Mouse (Mus musculus): ENCODE results near the gene Zfp286. TPM values are rescaled to one million over a fixed set of nuclear protein-coding genes. Genes with fewer than 3 reads are reported as not detected.

The Zfp286 gene
- polyA plus RNA-seq (2014; fragmentation: Nextera tagmentation; extraction: Ambion mirVana): 8.4 and 13.9 TPM in 2 replicates

DNA sequence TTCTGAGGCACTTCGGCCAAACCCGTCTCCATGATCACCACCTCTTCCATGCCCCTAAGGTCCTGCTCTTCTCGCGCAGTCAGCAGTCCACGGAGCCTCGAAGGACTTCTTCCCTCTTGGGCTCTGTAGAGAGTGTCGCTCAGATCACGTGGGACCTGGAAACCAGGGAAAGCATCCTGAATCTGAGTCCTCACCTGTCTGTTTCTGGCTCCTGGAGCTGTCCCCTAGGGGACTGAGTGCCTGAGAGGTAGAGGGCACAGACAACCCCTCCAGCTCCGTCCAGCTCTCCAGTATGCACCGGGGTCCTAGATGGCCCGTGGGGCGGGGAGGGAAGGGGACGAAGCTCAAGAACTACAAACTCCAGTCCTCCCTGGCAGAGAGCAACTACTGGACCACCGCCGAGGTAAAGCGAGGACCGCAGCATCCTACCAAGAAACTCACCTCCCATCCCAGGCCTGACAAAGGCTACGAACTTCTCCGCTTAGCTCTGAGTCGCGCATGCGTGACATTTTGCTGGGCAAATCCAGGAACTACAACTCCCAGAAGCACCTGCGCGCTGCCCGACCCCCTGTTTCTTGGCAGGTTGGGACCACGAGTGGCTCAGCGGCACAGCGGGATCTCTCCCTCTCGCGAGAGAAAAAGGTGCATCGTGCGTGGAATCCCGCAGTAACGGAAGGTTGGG is at the start of gene Zfp286:
Gene Zfp286 (minus strand): TSS at position 528 of the 682 bp plus-strand sequence.
- WGBS: 6% methylated on average over 34 of the region's 34 CpGs
- Histone ChIP-seq H3K9ac (ENCODE audit: low read length) (peak within 1 kb of the TSS; percentile 78), H3K9me3 (ENCODE audit: control insufficient read depth, low read length) (no peaks in the 10 kb centered on the region), H3K36me3 (ENCODE audit: control insufficient read depth, insufficient read depth, low read length) (peaks cover 17% of the 10 kb centered on the region), H3K27me3 (ENCODE audit: control insufficient read depth, insufficient read depth, low read length) (no peaks in the 10 kb centered on the region), H3K4me3 (ENCODE audit: control insufficient read depth in 1 of 2, insufficient read depth in 1 of 2, low read depth in 1 of 2, low read length in 2 of 2) (peak within 1 kb of the TSS; percentile 70 to 73), H3K4me1 (ENCODE audit: control insufficient read depth in 2 of 2, insufficient read depth in 2 of 2, low read length in 2 of 2) (peaks cover 4 to 6% of the 10 kb centered on the region in 2 experiments; a peak in 2 of 4 replicates), H3K27ac (replicated peaks in 1 of 2; ENCODE audit: control insufficient read depth in 1 of 2, insufficient read depth in 1 of 2, low read depth in 2 of 2, low read length in 2 of 2) (0 out of 4 replicates have a peak within 1 kb of the TSS, but pooled peaks of 1 of the 2 experiments have one; percentile 17), H3K4me2 (ENCODE audit: low read length) (peak within 1 kb of the TSS; percentile 95)
- peak; percentile 83 for ATAC-seq (ENCODE audit: insufficient number of reproducible peaks, insufficient read depth, low FRiP score, low read depth)

GRCm38 (mm10) chr11:62831906-62832305 is 42.6 kb upstream of the Zfp286 start:
- peaks cover 18% of the 10 kb centered on the region for H3K36me3 ChIP-seq (ENCODE audit: control insufficient read depth, insufficient read depth, low read length)
- H3K4me1 ChIP-seq (ENCODE audit: control insufficient read depth in 2 of 2, insufficient read depth in 2 of 2, low read length in 2 of 2): no peaks in the 10 kb centered on the region
- H3K4me2 ChIP-seq (ENCODE audit: low read length): no peak overlapping the region
- no peak overlapping the region for H3K9ac ChIP-seq (ENCODE audit: low read length)
- H3K9me3 ChIP-seq (ENCODE audit: control insufficient read depth, low read length): no peaks in the 10 kb centered on the region
- ATAC-seq (ENCODE audit: insufficient number of reproducible peaks, insufficient read depth, low FRiP score, low read depth): no peak
- H3K27me3 ChIP-seq (ENCODE audit: control insufficient read depth, insufficient read depth, low read length): no peaks in the 10 kb centered on the region
- H3K4me3 ChIP-seq (ENCODE audit: control insufficient read depth in 1 of 2, insufficient read depth in 1 of 2, low read depth in 1 of 2, low read length in 2 of 2): no peak overlapping the region
- no peak overlapping the region for H3K27ac ChIP-seq (replicated peaks in 1 of 2; ENCODE audit: control insufficient read depth in 1 of 2, insufficient read depth in 1 of 2, low read depth in 2 of 2, low read length in 2 of 2)

DNA sequence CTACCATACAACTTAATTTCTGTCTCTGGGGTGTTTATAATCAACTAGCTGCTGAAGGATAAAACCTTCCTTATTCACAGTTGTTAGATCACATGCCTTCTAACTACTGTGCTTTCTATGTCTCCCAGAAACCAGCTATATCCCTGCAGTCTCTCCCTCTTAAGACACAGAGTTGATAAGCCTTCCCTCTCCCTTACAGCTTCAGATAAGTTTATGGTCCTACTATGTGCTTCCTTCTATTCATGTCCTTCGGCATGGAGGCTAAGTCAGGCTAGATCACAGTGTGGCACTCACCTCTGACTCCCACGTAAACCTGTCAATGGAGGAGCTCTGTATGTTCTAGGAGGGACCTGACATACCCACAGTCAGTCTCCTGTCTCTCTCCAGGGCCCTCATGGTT is 41.1 kb upstream of the Zfp286 start:
- ATAC-seq (ENCODE audit: insufficient number of reproducible peaks, insufficient read depth, low FRiP score, low read depth): no peak
- H3K27me3 ChIP-seq (ENCODE audit: control insufficient read depth, insufficient read depth, low read length): no peaks in the 10 kb centered on the region
- H3K4me1 ChIP-seq (ENCODE audit: control insufficient read depth in 2 of 2, insufficient read depth in 2 of 2, low read length in 2 of 2): no peaks in the 10 kb centered on the region
- H3K9ac ChIP-seq (ENCODE audit: low read length): no peak overlapping the region
- WGBS: 74% methylated on average over 2 of the region's 2 CpGs
- H3K4me2 ChIP-seq (ENCODE audit: low read length): no peak overlapping the region
- H3K9me3 ChIP-seq (ENCODE audit: control insufficient read depth, low read length): no peaks in the 10 kb centered on the region
- H3K27ac ChIP-seq (replicated peaks in 1 of 2; ENCODE audit: control insufficient read depth in 1 of 2, insufficient read depth in 1 of 2, low read depth in 2 of 2, low read length in 2 of 2): no peak overlapping the region
- no peak overlapping the region for H3K4me3 ChIP-seq (ENCODE audit: control insufficient read depth in 1 of 2, insufficient read depth in 1 of 2, low read depth in 1 of 2, low read length in 2 of 2)
- peaks cover 7% of the 10 kb centered on the region for H3K36me3 ChIP-seq (ENCODE audit: control insufficient read depth, insufficient read depth, low read length)

GRCm38 (mm10) chr11:62827911-62828310 is 38.6 kb upstream of the Zfp286 start:
- Histone ChIP-seq H3K27me3 (ENCODE audit: control insufficient read depth, insufficient read depth, low read length) (no peaks in the 10 kb centered on the region), H3K4me1 (ENCODE audit: control insufficient read depth in 2 of 2, insufficient read depth in 2 of 2, low read length in 2 of 2) (no peaks in the 10 kb centered on the region), H3K27ac (replicated peaks in 1 of 2; ENCODE audit: control insufficient read depth in 1 of 2, insufficient read depth in 1 of 2, low read depth in 2 of 2, low read length in 2 of 2) (no peak overlapping the region), H3K36me3 (ENCODE audit: control insufficient read depth, insufficient read depth, low read length) (no peaks in the 10 kb centered on the region; the same call in 1 of the 2 replicates), H3K9ac (ENCODE audit: low read length) (no peak overlapping the region), H3K9me3 (ENCODE audit: control insufficient read depth, low read length) (no peaks in the 10 kb centered on the region), H3K4me2 (ENCODE audit: low read length) (no peak overlapping the region), H3K4me3 (ENCODE audit: control insufficient read depth in 1 of 2, insufficient read depth in 1 of 2, low read depth in 1 of 2, low read length in 2 of 2) (no peak overlapping the region)
- 75% methylated on average over 3 of the region's 3 CpGs for WGBS
- no peak for ATAC-seq (ENCODE audit: insufficient number of reproducible peaks, insufficient read depth, low FRiP score, low read depth)

DNA sequence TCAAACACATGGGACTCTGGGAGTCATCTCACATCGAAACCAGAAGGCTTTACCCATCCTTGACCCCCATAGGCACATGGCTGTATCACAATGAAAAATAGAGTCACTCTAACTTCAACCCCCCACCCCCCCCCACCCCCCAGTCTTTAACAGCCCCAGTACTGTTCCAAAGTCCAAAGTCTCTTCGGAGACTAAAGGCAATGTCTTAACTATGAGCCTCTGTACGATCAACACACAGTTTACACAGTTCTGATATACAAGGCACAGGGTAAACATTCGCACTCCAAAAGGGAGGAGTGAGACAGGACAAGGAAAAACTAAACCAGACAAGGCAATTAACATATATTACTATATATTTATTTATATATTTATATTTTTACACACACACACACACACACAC is 37.9 kb upstream of the Zfp286 start:
- Histone ChIP-seq H3K4me1 (ENCODE audit: control insufficient read depth in 2 of 2, insufficient read depth in 2 of 2, low read length in 2 of 2) (no peaks in the 10 kb centered on the region), H3K36me3 (ENCODE audit: control insufficient read depth, insufficient read depth, low read length) (no peaks in the 10 kb centered on the region; the same call in 1 of the 2 replicates), H3K27me3 (ENCODE audit: control insufficient read depth, insufficient read depth, low read length) (no peaks in the 10 kb centered on the region), H3K9me3 (ENCODE audit: control insufficient read depth, low read length) (no peaks in the 10 kb centered on the region), H3K9ac (ENCODE audit: low read length) (no peak overlapping the region), H3K27ac (replicated peaks in 1 of 2; ENCODE audit: control insufficient read depth in 1 of 2, insufficient read depth in 1 of 2, low read depth in 2 of 2, low read length in 2 of 2) (no peak overlapping the region), H3K4me3 (ENCODE audit: control insufficient read depth in 1 of 2, insufficient read depth in 1 of 2, low read depth in 1 of 2, low read length in 2 of 2) (no peak overlapping the region), H3K4me2 (ENCODE audit: low read length) (no peak overlapping the region)
- WGBS: 88% methylated on average over 4 of the region's 4 CpGs
- ATAC-seq (ENCODE audit: insufficient number of reproducible peaks, insufficient read depth, low FRiP score, low read depth): no peak

DNA sequence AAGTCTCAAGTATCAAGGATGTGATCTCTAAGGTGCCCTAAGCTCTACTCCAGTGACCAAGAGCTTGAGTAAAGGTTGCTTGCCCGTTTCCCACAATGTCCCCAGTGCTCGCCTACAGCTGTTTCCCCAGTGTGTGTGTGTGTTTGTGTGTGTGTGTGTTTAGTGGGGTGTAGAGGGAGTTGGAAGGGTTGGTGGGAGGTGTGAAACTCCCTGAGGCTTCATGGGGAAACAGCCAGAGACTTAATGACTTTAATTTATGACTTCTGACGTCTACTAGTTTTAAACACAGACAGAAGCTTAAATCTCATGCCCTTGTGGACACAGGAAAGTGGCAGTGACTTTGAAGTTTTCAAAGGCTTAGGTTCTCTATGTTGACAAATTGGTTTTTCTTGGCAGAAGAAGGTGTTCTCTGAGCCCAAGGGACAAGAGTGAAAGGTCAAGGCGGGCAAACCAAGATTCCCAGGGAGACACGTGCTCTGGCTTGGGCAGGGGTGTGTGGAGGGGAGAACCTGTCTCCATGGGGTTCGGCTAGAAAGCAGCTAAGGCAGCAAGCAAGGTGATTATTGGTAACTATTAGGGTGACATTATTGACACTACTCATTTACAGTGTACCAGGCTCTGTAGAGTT is 37.0 kb upstream of the Zfp286 start:
- WGBS: 81% methylated on average over 6 of the region's 6 CpGs
- H3K27me3 ChIP-seq (ENCODE audit: control insufficient read depth, insufficient read depth, low read length): no peaks in the 10 kb centered on the region
- H3K9ac ChIP-seq (ENCODE audit: low read length): no peak overlapping the region
- no peaks in the 10 kb centered on the region; the same call in 1 of the 2 replicates for H3K36me3 ChIP-seq (ENCODE audit: control insufficient read depth, insufficient read depth, low read length)
- ATAC-seq (ENCODE audit: insufficient number of reproducible peaks, insufficient read depth, low FRiP score, low read depth): no peak
- H3K4me1 ChIP-seq (ENCODE audit: control insufficient read depth in 2 of 2, insufficient read depth in 2 of 2, low read length in 2 of 2): peaks cover 0 to 5% of the 10 kb centered on the region in 2 experiments; a peak in 1 of 4 replicates
- no peak overlapping the region for H3K27ac ChIP-seq (replicated peaks in 1 of 2; ENCODE audit: control insufficient read depth in 1 of 2, insufficient read depth in 1 of 2, low read depth in 2 of 2, low read length in 2 of 2)
- H3K4me3 ChIP-seq (ENCODE audit: control insufficient read depth in 1 of 2, insufficient read depth in 1 of 2, low read depth in 1 of 2, low read length in 2 of 2): no peak overlapping the region
- H3K9me3 ChIP-seq (ENCODE audit: control insufficient read depth, low read length): no peaks in the 10 kb centered on the region
- H3K4me2 ChIP-seq (ENCODE audit: low read length): no peak overlapping the region

DNA sequence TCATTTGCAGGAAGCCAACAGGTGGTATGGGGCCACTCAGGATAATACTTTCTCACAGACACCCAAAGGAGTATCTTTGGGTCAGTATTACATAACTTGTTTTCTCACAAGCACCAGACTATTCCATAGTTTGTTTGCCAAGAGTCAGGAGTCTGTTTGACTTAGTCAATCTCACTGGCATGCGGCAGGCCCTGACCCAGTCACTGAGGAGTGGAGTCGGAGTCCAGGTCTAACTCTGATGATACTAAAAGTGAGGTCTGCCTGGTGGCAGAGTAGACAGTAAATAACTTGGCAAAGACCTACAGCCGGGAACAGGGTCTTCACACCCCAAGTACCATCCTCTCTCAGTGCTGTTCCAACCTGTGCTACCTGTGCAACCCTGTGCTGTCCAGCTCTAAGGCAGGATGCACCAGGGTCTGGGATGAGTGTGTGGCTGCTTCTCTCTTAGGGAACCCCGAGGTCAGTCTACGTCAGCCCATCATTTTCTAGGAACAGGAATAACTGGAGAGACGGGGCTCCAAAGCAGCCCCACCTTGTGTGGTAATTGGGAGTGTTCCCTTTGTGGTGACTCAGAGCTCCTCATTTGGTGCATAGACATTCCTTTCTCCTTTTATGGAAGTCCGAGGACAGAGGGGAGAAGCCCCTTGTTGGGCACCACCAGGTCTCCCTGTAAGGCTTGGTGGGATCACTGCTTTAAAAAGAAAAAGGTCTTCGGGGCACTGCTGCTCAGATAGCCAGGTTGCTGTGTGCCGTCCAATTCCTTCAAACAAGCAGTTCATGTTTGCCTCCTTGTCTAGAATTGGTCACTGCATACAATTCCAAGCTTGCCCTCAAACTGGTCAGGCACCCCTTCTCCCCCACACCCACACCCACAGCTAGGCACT is 36.2 kb upstream of the Zfp286 start:
- H3K4me3 ChIP-seq (ENCODE audit: control insufficient read depth in 1 of 2, insufficient read depth in 1 of 2, low read depth in 1 of 2, low read length in 2 of 2): no peak overlapping the region
- no peaks in the 10 kb centered on the region for H3K9me3 ChIP-seq (ENCODE audit: control insufficient read depth, low read length)
- H3K36me3 ChIP-seq (ENCODE audit: control insufficient read depth, insufficient read depth, low read length): no peaks in the 10 kb centered on the region; the same call in 1 of the 2 replicates
- no peak overlapping the region for H3K27ac ChIP-seq (replicated peaks in 1 of 2; ENCODE audit: control insufficient read depth in 1 of 2, insufficient read depth in 1 of 2, low read depth in 2 of 2, low read length in 2 of 2)
- no peak overlapping the region for H3K4me2 ChIP-seq (ENCODE audit: low read length)
- H3K4me1 ChIP-seq (ENCODE audit: control insufficient read depth in 2 of 2, insufficient read depth in 2 of 2, low read length in 2 of 2): peaks cover 6 to 12% of the 10 kb centered on the region in 2 experiments; a peak in 3 of 4 replicates
- 66% methylated on average over 9 of the region's 9 CpGs for WGBS
- no peak overlapping the region for H3K9ac ChIP-seq (ENCODE audit: low read length)
- no peak for ATAC-seq (ENCODE audit: insufficient number of reproducible peaks, insufficient read depth, low FRiP score, low read depth)
- H3K27me3 ChIP-seq (ENCODE audit: control insufficient read depth, insufficient read depth, low read length): no peaks in the 10 kb centered on the region
